Mouse (Mus musculus) hindbrain, embryonic 13.5 days (tissue): ENCODE data around the gene Opn5. TPM values are rescaled to one million over a fixed set of nuclear protein-coding genes. Genes with fewer than 3 reads are reported as not detected.

Experiments used
- ATAC-seq: fragments of 200-750 bp; cut with Nextera tagmentation; 2 replicates; pipeline ENCODE4 v1.8.0; 2017; ENCODE audit warnings: moderate TSS enrichment; ENCODE audit not compliant: low FRiP score
- H3K27ac ChIP-seq: fragments of 300-500 bp; sonication (generic); 2 replicates; pipeline ENCODE4 v1.5.1; 2015; ENCODE audit warnings: inconsistent platforms, mild to moderate bottlenecking, moderate library complexity
- H3K27me3 ChIP-seq: fragments of 300-500 bp; sonication (generic); 2 replicates; pipeline ENCODE4 v1.6.1; 2015; ENCODE audit warnings: mild to moderate bottlenecking, inconsistent platforms
- H3K36me3 ChIP-seq: fragments of 300-500 bp; sonication (generic); 2 replicates; pipeline ENCODE4 v1.6.1; 2015; ENCODE audit warnings: mild to moderate bottlenecking, inconsistent platforms
- H3K4me1 ChIP-seq: fragments of 300-500 bp; sonication (generic); replicated peaks from 2 replicates; pipeline ENCODE4 v1.6.1; 2015; ENCODE audit warnings: inconsistent platforms
- H3K4me2 ChIP-seq: fragments of 300-500 bp; sonication (generic); 2 replicates; pipeline ENCODE4 v1.6.1; 2015; ENCODE audit warnings: inconsistent platforms, mild to moderate bottlenecking, moderate library complexity
- H3K4me3 ChIP-seq: fragments of 300-500 bp; sonication (generic); 2 replicates; pipeline ENCODE4 v1.5.1; 2015; ENCODE audit warnings: mild to moderate bottlenecking, inconsistent platforms
- H3K9ac ChIP-seq: fragments of 300-500 bp; sonication (generic); 2 replicates; pipeline ENCODE4 v1.6.1; 2015; ENCODE audit warnings: mild to moderate bottlenecking, inconsistent platforms
- H3K9me3 ChIP-seq: fragments of 300-500 bp; sonication (generic); 2 replicates; pipeline ENCODE4 v1.6.1; 2016; ENCODE audit warnings: inconsistent platforms
- WGBS: fragments of 180-500 bp; shearing (Covaris S2); methylation state at CpG from one replicate; pipeline ENCODE4 v1.1.7; 2015; 5-methylcytosine and 5-hydroxymethylcytosine counted together
- polyA plus RNA-seq: library from polyadenylated mRNA; unstranded; fragments of >200 nt; fragmentation: Nextera tagmentation; extraction: Ambion mirVana; gene quantifications from 2 replicates; pipeline ENCODE4 v1.2.1, GENCODE M21; 2015

Gene Opn5
- polyA plus RNA-seq, 1 experiment from 2014 or later = not detected

GRCm38 (mm10) chr17:42580196-42580595, 31.0 kb downstream of the Opn5 start:
- WGBS = 89% methylated on average over 3 of the region's 3 CpGs

DNA sequence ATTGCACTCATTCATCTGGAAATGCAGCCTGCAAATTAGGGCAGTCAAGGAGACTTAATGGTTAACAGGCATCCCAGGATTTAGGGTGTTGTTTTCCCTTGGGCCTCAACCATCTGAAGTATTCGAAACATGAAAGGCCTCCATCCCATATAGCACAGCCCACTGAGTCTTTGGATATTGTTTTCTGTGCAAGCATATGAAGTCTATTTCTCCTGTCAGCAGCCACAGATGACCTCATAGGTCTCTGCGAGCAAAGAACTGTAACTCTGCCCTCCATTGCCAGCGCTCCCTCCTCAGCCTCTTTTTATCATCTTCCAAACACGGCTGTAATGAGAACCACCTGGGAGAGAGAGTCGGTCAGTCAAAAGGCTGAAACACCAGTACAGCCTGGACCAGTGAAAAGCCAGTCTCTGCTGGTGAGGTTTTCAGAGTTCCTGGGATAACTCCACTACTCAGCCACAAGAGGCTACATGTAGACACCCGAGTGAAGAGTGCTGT, 34.5 kb downstream of the Opn5 start:
- Histone ChIP-seq H3K9me3 (no peaks in the 10 kb centered on the region), H3K4me2 (no peak overlapping the region), H3K4me3 (no peak overlapping the region), H3K36me3 (no peaks in the 10 kb centered on the region), H3K9ac (no peak overlapping the region), H3K4me1 (no peaks in the 10 kb centered on the region), H3K27ac (no peak overlapping the region), H3K27me3 (no peaks in the 10 kb centered on the region)
- ATAC-seq = no peak
- WGBS = 59% methylated on average over 6 of the region's 6 CpGs

More at GRCm38 (mm10) chr17:42580196-42580595, 31.0 kb downstream of the Opn5 start:
- Histone ChIP-seq H3K27me3 (no peaks in the 10 kb centered on the region), H3K9me3 (no peaks in the 10 kb centered on the region), H3K4me1 (peaks cover 4% of the 10 kb centered on the region), H3K4me3 (no peak overlapping the region), H3K9ac (no peak overlapping the region), H3K36me3 (no peaks in the 10 kb centered on the region), H3K4me2 (no peak overlapping the region), H3K27ac (no peak overlapping the region)
- ATAC-seq = no peak

DNA sequence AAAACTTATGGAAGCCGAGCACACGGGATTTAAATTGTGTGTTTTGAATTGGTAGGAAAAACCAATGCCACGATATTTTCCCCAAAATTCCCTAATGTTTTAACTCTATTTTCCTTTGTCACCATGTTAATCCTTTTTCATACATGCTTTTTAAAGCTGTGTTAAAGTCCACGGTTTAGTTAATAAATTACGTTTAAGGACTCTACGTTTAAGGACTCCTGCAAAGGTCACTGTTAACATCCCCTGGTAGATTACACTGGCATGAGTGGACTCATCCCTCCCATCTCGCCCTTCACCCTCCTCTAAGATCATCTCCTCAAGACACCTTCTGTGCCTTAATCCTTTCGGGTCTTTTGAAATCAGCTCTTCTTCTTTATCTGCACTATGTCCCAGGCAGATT, 37.4 kb downstream of the Opn5 start:
- H3K27me3 ChIP-seq = no peaks in the 10 kb centered on the region
- no peak overlapping the region for H3K4me3 ChIP-seq
- no peaks in the 10 kb centered on the region for H3K9me3 ChIP-seq
- H3K4me1 ChIP-seq = no peaks in the 10 kb centered on the region
- ATAC-seq = no peak
- H3K36me3 ChIP-seq = no peaks in the 10 kb centered on the region
- 93% methylated on average over 8 of the region's 8 CpGs for WGBS
- no peak overlapping the region for H3K9ac ChIP-seq
- no peak overlapping the region for H3K27ac ChIP-seq
- no peak overlapping the region for H3K4me2 ChIP-seq

- no peak for ATAC-seq
- Histone ChIP-seq H3K4me1 (no peaks in the 10 kb centered on the region), H3K9ac (no peak overlapping the region), H3K4me3 (no peak overlapping the region), H3K36me3 (no peaks in the 10 kb centered on the region), H3K4me2 (no peak overlapping the region), H3K27ac (no peak overlapping the region), H3K27me3 (no peaks in the 10 kb centered on the region), H3K9me3 (no peaks in the 10 kb centered on the region)
- 93% methylated on average over 2 of the region's 2 CpGs for WGBS
Measured at GRCm38 (mm10) chr17:42549578-42549977, 61.6 kb downstream of the Opn5 start.

GRCm38 (mm10) chr17:42530147-42530546, 81.0 kb downstream of the Opn5 start:
- Histone ChIP-seq H3K27me3 (no peaks in the 10 kb centered on the region), H3K27ac (no peak overlapping the region), H3K36me3 (no peaks in the 10 kb centered on the region), H3K9ac (no peak overlapping the region), H3K4me2 (no peak overlapping the region), H3K4me3 (no peak overlapping the region), H3K4me1 (no peaks in the 10 kb centered on the region), H3K9me3 (no peaks in the 10 kb centered on the region)
- no peak for ATAC-seq
- 28% methylated on average over 5 of the region's 5 CpGs for WGBS

GRCm38 (mm10) chr17:42509356-42510262, 101.6 kb downstream of the Opn5 start:
- H3K9me3 ChIP-seq = no peaks in the 10 kb centered on the region
- H3K4me1 ChIP-seq = no peaks in the 10 kb centered on the region
- 72% methylated on average over 9 of the region's 9 CpGs for WGBS
- H3K27ac ChIP-seq = no peak overlapping the region
- no peak overlapping the region for H3K4me2 ChIP-seq
- H3K4me3 ChIP-seq = no peak overlapping the region
- no peaks in the 10 kb centered on the region for H3K36me3 ChIP-seq
- no peak overlapping the region for H3K9ac ChIP-seq
- no peaks in the 10 kb centered on the region for H3K27me3 ChIP-seq
- no peak for ATAC-seq

Other genes starting within 250 kb of the Opn5 start
- 0.12 and 0.17 TPM in 2 replicates for gene Adgrf4, start 80.9 kb upstream of the Opn5 start, polyA plus RNA-seq
- 0.08 TPM in 2 replicates for gene Adgrf2, start 130.8 kb upstream of the Opn5 start, polyA plus RNA-seq